Mouse (Mus musculus) heart, adult 11 months (tissue): ENCODE data around the gene Mgme1.

ENCODE experiments used
- DNase-seq: peaks from one replicate; pipeline ENCODE4 v3.0.0; 2022

Mgme1 gene

GRCm38 (mm10) chr2:144308561-144308960, 38.1 kb downstream of the Mgme1 start:
- no peak for DNase-seq

GRCm38 (mm10) chr2:144310273-144310672, 39.8 kb downstream of the Mgme1 start:
- no peak for DNase-seq

- DNase-seq: no peak
Observed at GRCm38 (mm10) chr2:144311372-144311771, 40.9 kb downstream of the Mgme1 start.

GRCm38 (mm10) chr2:144324218-144324617, 53.8 kb downstream of the Mgme1 start:
- no peak for DNase-seq

- no peak for DNase-seq
Observed at GRCm38 (mm10) chr2:144329451-144329850, 59.0 kb downstream of the Mgme1 start.

- DNase-seq: no peak
Observed at GRCm38 (mm10) chr2:144329937-144330336, 59.5 kb downstream of the Mgme1 start.

GRCm38 (mm10) chr2:144330352-144330959, 60.0 kb downstream of the Mgme1 start:
- DNase-seq: no peak
